ENCODE assay signal across 19 mouse cellular contexts in genomic region chr4:17667267-17667850, GRCm38 (mm10).
"Had no signal": no experiment of that assay in that cellular context is flagged by ENCODE, and none has a peak within 500 bp of the region (broad histone marks: within the 10 kb centered on the region; RNA-seq: fewer than 3 reads in every experiment).

No protein-coding gene starts in this region.

- H3K4me3 ChIP-seq: midbrain, embryonic 10.5 days; midbrain, embryonic 12.5 days; myocyte; neural tube, embryonic 13.5 days; neural tube, embryonic 15.5 days had no signal

- H3K9ac ChIP-seq: lung, embryonic 14.5 days; midbrain, embryonic 12.5 days; neural tube, embryonic 13.5 days; neural tube, embryonic 15.5 days had no signal

- ATAC-seq: midbrain, embryonic 16.5 days had no signal

- DNase-seq: lung, adult 18-20 months; lung, embryonic 14.5 days; lung, postnatal 10 days; lung, postnatal 4 days; midbrain, embryonic 14.5 days; retina, postnatal 1 day; right cerebral cortex, adult 18-20 months; right cerebral cortex, postnatal 25 days; right cerebral cortex, postnatal 4 days; spleen, adult 18-20 months; thymus, adult 18-20 months; thymus, postnatal 14 days; thymus, postnatal 36 days had no signal

- H3K9me3 ChIP-seq: midbrain, embryonic 10.5 days; midbrain, embryonic 12.5 days; neural tube, embryonic 13.5 days; neural tube, embryonic 15.5 days had no signal

- H3K36me3 ChIP-seq: midbrain, embryonic 10.5 days; midbrain, embryonic 12.5 days; neural tube, embryonic 13.5 days; neural tube, embryonic 15.5 days had no signal

- H3K27me3 ChIP-seq: midbrain, embryonic 12.5 days; neural tube, embryonic 13.5 days; neural tube, embryonic 15.5 days had no signal

- H3K4me1 ChIP-seq: midbrain, embryonic 10.5 days; midbrain, embryonic 12.5 days; neural tube, embryonic 13.5 days; neural tube, embryonic 15.5 days had no signal

- H3K4me2 ChIP-seq: lung, embryonic 14.5 days; midbrain, embryonic 12.5 days; neural tube, embryonic 13.5 days; neural tube, embryonic 15.5 days had no signal

- H3K27ac ChIP-seq: midbrain, embryonic 10.5 days; midbrain, embryonic 12.5 days; neural tube, embryonic 13.5 days; neural tube, embryonic 15.5 days had no signal
